Mouse (Mus musculus): ENCODE results near the gene Hkdc1. TPM values are rescaled to one million over a fixed set of nuclear protein-coding genes. Genes with fewer than 3 reads are reported as not detected.

The Hkdc1 gene
- polyA plus RNA-seq, 1 experiment from 2014 or later = 37.7 TPM

- ATAC-seq = no peak
- no peak overlapping the region for H3K27ac ChIP-seq (ENCODE audit: low read depth, low read length)
- H3K27me3 ChIP-seq (replicated peaks; ENCODE audit: control insufficient read depth, insufficient read depth, low read length) = no peaks in the 10 kb centered on the region
- H3K4me1 ChIP-seq (replicated peaks; ENCODE audit: control insufficient read depth, insufficient read depth, low read length) = no peaks in the 10 kb centered on the region
- H3K4me2 ChIP-seq (replicated peaks; ENCODE audit: low read depth) = no peak overlapping the region
- no peak overlapping the region for H3K9ac ChIP-seq (ENCODE audit: low read depth, low read length)
- no peak for TF ChIP-seq CTCF (IDR thresholded peaks at IDR 0.05; ENCODE audit: low read depth)
- H3K9me3 ChIP-seq (ENCODE audit: control insufficient read depth) = no peaks in the 10 kb centered on the region
- 84% methylated on average over 19 of the region's 19 CpGs for WGBS
- no peak overlapping the region for H3K4me3 ChIP-seq (ENCODE audit: low read depth, low read length)
- H3K36me3 ChIP-seq (ENCODE audit: control insufficient read depth, insufficient read depth) = peaks cover 23% of the 10 kb centered on the region; the same call in 1 of the 2 replicates
These were observed 20.6 kb downstream of the Hkdc1 start for GRCm38 (mm10) chr10:62401641-62402111.

- H3K27me3 ChIP-seq (replicated peaks; ENCODE audit: control insufficient read depth, insufficient read depth, low read length) = no peaks in the 10 kb centered on the region
- no peak for ATAC-seq
- no peaks in the 10 kb centered on the region for H3K4me1 ChIP-seq (replicated peaks; ENCODE audit: control insufficient read depth, insufficient read depth, low read length)
- no peak overlapping the region for H3K9ac ChIP-seq (ENCODE audit: low read depth, low read length)
- no peak overlapping the region for H3K4me3 ChIP-seq (ENCODE audit: low read depth, low read length)
- H3K4me2 ChIP-seq (replicated peaks; ENCODE audit: low read depth) = no peak overlapping the region
- H3K27ac ChIP-seq (ENCODE audit: low read depth, low read length) = no peak overlapping the region
- 0 out of 2 replicates have a peak, but pooled peaks have one; percentile 9 for TF ChIP-seq CTCF (IDR thresholded peaks at IDR 0.05; ENCODE audit: low read depth)
- WGBS = 80% methylated on average over 3 of the region's 3 CpGs
- no peaks in the 10 kb centered on the region for H3K9me3 ChIP-seq (ENCODE audit: control insufficient read depth)
- peaks cover 4% of the 10 kb centered on the region; the same call in 1 of the 2 replicates for H3K36me3 ChIP-seq (ENCODE audit: control insufficient read depth, insufficient read depth)
These were observed 39.3 kb downstream of the Hkdc1 start for GRCm38 (mm10) chr10:62383011-62383410.

- no peak overlapping the region for H3K4me2 ChIP-seq (replicated peaks; ENCODE audit: low read depth)
- H3K9ac ChIP-seq (ENCODE audit: low read depth, low read length) = no peak overlapping the region
- ATAC-seq = no peak
- no peaks in the 10 kb centered on the region for H3K9me3 ChIP-seq (ENCODE audit: control insufficient read depth)
- no peak overlapping the region for H3K27ac ChIP-seq (ENCODE audit: low read depth, low read length)
- no peaks in the 10 kb centered on the region for H3K27me3 ChIP-seq (replicated peaks; ENCODE audit: control insufficient read depth, insufficient read depth, low read length)
- TF ChIP-seq CTCF (IDR thresholded peaks at IDR 0.05; ENCODE audit: low read depth) = peak; percentile 48; the same call in 1 of the 2 replicates
- no peak overlapping the region for H3K4me3 ChIP-seq (ENCODE audit: low read depth, low read length)
- H3K4me1 ChIP-seq (replicated peaks; ENCODE audit: control insufficient read depth, insufficient read depth, low read length) = no peaks in the 10 kb centered on the region
- peaks cover 4% of the 10 kb centered on the region; the same call in 1 of the 2 replicates for H3K36me3 ChIP-seq (ENCODE audit: control insufficient read depth, insufficient read depth)
These were observed 41.4 kb downstream of the Hkdc1 start for GRCm38 (mm10) chr10:62380936-62381335.

GRCm38 (mm10) chr10:62379808-62380207, 42.5 kb downstream of the Hkdc1 start, which contains the start of gene Hk1:
Gene Hk1 (minus strand): TSS chr10:62379908.
- Histone ChIP-seq H3K4me3 (ENCODE audit: low read depth, low read length) (no peak within 1 kb of the TSS), H3K4me1 (replicated peaks; ENCODE audit: control insufficient read depth, insufficient read depth, low read length) (no peaks in the 10 kb centered on the region), H3K9me3 (ENCODE audit: control insufficient read depth) (no peaks in the 10 kb centered on the region), H3K36me3 (ENCODE audit: control insufficient read depth, insufficient read depth) (peaks cover 4% of the 10 kb centered on the region; the same call in 1 of the 2 replicates), H3K27me3 (replicated peaks; ENCODE audit: control insufficient read depth, insufficient read depth, low read length) (no peaks in the 10 kb centered on the region), H3K27ac (ENCODE audit: low read depth, low read length) (no peak within 1 kb of the TSS), H3K9ac (ENCODE audit: low read depth, low read length) (no peak within 1 kb of the TSS), H3K4me2 (replicated peaks; ENCODE audit: low read depth) (no peak within 1 kb of the TSS)
- no peak for ATAC-seq
- 81% methylated on average over 1 of the region's 1 CpGs for WGBS
- TF ChIP-seq CTCF (IDR thresholded peaks at IDR 0.05; ENCODE audit: low read depth) = no peak

- Histone ChIP-seq H3K9me3 (ENCODE audit: control insufficient read depth) (no peaks in the 10 kb centered on the region), H3K4me2 (replicated peaks; ENCODE audit: low read depth) (no peak overlapping the region)
- WGBS = 85% methylated on average over 7 of the region's 7 CpGs
These were observed 63.5 kb downstream of the Hkdc1 start for GRCm38 (mm10) chr10:62358827-62359226.

GRCm38 (mm10) chr10:62356105-62356730, 66.1 kb downstream of the Hkdc1 start:
- no peaks in the 10 kb centered on the region; the same call in 1 of the 2 replicates for H3K9me3 ChIP-seq (ENCODE audit: control insufficient read depth)
- WGBS = 79% methylated on average over 17 of the region's 17 CpGs
- no peak overlapping the region for H3K9ac ChIP-seq (ENCODE audit: low read depth, low read length)
- H3K4me1 ChIP-seq (replicated peaks; ENCODE audit: control insufficient read depth, insufficient read depth, low read length) = no peaks in the 10 kb centered on the region
- no peaks in the 10 kb centered on the region for H3K36me3 ChIP-seq (ENCODE audit: control insufficient read depth, insufficient read depth)
- H3K27ac ChIP-seq (ENCODE audit: low read depth, low read length) = no peak overlapping the region
- H3K4me3 ChIP-seq (ENCODE audit: low read depth, low read length) = no peak overlapping the region
- no peak for TF ChIP-seq CTCF (IDR thresholded peaks at IDR 0.05; ENCODE audit: low read depth)
- 0 out of 2 replicates have a peak, but pooled peaks cover 4% of the 10 kb centered on the region for H3K27me3 ChIP-seq (replicated peaks; ENCODE audit: control insufficient read depth, insufficient read depth, low read length)
- H3K4me2 ChIP-seq (replicated peaks; ENCODE audit: low read depth) = no peak overlapping the region
- no peak for ATAC-seq

More at GRCm38 (mm10) chr10:62358827-62359226, 63.5 kb downstream of the Hkdc1 start:
- Histone ChIP-seq H3K27ac (ENCODE audit: low read depth, low read length) (no peak overlapping the region), H3K9ac (ENCODE audit: low read depth, low read length) (no peak overlapping the region), H3K4me3 (ENCODE audit: low read depth, low read length) (no peak overlapping the region), H3K36me3 (ENCODE audit: control insufficient read depth, insufficient read depth) (no peaks in the 10 kb centered on the region), H3K4me1 (replicated peaks; ENCODE audit: control insufficient read depth, insufficient read depth, low read length) (no peaks in the 10 kb centered on the region), H3K27me3 (replicated peaks; ENCODE audit: control insufficient read depth, insufficient read depth, low read length) (0 out of 2 replicates have a peak, but pooled peaks cover 4% of the 10 kb centered on the region)
- peak; percentile 43 for TF ChIP-seq CTCF (IDR thresholded peaks at IDR 0.05; ENCODE audit: low read depth)
- ATAC-seq = no peak
